Mouse (Mus musculus): ENCODE data around the gene Ankrd36.
A peak's percentile ranks its signal among the peaks of the same experiment; 100 is the strongest.
"Not testable (repeated sequence)": the region's sequence is repeated elsewhere in the genome, so short reads cannot be mapped to it uniquely, and the experiment has no call there.

The Ankrd36 gene

DNA sequence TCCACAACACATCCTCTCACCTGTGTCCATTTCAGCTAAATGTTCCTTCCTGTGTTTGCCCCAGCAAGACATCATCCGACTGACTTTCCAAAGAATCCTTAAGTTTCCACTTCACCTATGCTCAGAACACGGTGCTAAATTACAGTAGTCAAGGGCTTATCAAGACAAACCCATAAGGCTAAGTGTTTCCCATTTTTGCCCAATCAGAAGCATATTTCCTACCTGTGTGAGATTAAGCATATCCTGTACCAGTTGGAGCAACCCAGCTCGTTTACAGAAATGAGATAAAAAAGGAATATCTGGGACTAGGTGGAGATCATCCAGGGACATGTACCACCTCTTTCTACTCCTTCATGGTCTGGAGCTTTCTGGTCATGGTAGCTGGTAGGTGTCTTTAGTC is 22.8 kb upstream of the Ankrd36 start:
- no peak for DNase-seq (ENCODE audit: low spot score)

DNA sequence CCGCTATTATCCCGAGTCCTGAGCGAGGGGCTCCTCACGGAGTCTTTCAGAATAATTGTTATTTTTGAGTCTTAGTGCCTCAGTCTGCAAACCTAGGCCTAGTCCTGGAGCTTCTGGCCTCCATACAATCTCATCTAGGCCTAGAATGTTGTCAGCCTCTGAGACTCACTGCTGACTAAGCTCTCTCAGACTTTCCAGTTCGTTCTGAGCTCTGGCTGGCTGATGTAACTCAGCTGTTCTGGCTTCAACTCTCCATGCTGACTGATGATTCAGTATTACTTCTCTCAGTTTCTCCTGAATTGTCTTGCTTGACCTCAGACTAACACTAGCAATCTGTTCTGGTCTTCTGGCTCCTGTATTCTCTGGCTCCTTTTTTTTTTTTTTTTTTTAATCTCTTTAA is 18.1 kb upstream of the Ankrd36 start:
- DNase-seq (ENCODE audit: low spot score): no peak

DNA sequence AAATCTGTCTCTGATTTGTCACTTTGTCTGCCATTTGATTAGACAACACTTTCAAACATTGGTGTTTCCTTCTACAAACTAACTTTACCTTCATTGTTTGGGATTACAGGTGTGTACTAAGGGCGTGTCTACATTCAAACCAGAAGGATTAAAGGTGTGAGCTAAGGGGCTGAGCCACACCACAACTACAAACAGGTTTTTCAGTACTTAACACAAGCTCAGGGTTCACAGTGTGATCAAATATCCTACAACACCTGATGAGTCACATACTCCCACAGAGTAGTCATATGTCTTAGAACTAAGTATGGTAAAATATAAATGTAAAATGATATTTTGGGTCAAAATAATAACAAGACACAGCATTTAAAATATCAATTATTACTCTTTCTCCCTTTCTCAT is 17.6 kb upstream of the Ankrd36 start:
- DNase-seq (ENCODE audit: low spot score): no peak

DNA sequence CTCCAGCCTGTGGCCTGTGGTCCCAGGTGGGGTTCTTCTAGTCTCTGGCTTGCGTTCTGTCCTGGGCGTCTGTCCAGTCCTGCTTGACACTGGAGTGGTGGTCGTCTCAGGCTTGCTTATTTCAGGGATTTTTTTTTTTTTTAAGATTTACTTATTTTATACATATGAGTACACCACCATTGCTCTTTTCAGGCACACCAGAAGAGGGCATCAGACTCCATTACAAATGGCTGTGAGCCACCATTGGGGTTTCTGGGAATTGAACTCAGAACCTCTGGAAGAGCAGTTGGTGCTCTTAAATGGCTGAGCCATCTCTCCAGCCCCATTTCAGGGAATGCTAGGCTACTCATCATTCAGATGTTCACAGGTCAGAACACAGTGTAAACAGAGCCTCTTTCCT is 9.2 kb upstream of the Ankrd36 start:
- DNase-seq (ENCODE audit: low spot score): no peak

DNA sequence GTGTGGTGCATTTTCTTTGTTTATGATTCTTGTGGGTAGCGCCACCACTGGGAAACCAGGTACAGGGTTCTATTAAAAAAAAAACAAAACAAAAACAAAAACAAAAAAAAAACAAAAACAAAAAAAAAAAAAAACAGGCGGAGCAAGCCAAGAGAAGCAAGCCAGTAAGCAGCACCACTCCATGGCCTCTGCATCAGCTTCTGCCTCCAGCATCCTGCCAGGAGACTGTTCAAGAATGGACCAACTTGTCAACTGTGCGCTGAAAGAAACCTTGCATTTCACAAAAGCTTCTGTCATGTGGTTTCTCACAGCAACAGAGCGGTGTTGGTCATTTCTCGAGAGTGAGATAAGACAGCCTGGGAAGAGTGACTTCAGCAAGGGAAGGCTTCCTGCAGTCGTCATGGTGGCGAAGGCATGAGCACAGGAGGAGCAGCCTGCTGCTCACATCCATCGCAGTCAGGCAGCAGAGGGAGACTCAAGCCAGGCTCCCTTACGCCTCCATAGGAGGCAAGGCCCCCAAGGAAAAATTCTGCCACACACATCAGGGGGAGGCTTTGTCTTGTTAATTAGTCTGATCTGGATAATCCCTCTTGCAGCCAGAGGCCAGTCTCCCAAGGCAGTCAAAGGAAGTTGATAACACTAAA is 6.7 kb upstream of the Ankrd36 start:
- DNase-seq (ENCODE audit: low spot score): no peak

DNA sequence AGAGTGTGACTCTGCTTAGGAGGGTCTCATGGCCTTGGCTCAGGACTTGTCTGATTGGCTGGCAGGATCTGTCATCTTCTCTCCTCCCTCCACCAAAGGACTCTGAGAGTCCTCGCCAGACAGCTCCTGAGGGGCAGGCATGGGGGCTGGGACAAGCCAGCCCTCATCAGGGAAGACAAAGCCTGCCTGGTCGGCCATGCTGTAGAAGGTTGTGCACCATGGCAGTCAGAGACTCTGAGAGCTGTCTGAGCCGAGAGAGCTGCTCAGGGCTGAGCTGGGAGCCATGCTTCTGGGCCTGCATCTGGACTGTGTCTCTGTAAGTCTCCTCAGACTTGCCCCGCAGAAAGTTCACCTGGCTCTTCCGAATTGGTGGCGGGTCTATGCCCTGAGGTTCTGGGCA is 5.6 kb upstream of the Ankrd36 start:
- DNase-seq (ENCODE audit: low spot score): no peak

DNA sequence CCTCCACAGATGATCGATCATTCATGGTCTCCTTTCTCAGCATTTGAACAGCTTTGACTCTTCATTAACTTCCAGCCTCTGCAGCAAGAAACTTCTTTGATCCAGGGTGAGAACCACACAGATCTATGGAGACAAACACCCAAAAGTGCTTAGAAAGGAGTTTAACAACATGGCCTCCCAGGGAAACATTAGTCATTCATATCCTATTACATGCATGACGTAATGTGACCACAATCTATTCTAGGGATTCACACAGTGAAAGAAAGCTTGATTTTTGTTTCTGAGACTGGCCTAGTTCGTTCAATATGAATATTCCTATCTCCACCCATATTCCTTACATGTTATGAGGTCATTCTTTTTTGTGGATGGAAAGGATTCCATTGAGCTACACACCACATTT is 3.9 kb upstream of the Ankrd36 start:
- DNase-seq (ENCODE audit: low spot score): no peak

DNA sequence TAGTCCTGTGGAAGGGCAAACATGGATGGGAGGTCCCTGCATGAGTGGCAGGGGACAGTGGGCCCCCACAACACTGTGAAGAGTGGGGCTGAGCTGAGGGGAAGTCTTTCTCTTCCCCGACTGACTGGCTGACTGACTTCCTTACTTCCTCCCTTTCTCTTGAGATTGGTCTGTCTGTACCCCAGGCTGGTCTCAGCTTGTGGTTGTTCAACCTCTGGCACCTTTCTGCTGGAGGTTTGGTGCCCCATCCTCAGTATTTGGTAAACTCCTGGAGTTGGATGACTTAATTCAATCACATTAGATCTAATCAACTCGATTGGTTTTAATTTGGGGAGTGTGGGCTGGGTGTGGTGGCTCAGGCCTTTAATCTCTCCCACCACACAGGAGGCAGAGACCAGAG is 3.0 kb upstream of the Ankrd36 start:
- DNase-seq (ENCODE audit: low spot score): no peak

DNA sequence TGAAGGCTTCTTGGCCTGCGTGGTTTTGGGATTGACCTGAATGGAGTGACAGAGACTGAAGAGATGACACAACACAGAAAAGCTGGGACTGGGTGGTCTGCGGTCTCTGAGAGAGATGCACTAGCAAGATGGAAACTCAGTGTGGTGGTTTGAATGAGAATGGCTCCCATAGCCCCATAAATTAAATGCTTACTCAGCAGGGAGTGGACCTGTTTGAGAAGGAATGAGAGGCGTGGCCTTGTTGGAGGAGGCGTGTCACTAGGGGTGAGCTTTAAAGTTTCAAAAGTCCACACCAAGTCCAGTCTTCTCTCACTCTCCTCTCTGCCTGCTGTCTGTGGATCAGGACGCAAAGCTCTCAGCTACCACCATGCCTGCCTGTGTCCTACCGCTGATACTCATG is 1.8 kb upstream of the Ankrd36 start:
- DNase-seq (ENCODE audit: low spot score): no peak

DNA sequence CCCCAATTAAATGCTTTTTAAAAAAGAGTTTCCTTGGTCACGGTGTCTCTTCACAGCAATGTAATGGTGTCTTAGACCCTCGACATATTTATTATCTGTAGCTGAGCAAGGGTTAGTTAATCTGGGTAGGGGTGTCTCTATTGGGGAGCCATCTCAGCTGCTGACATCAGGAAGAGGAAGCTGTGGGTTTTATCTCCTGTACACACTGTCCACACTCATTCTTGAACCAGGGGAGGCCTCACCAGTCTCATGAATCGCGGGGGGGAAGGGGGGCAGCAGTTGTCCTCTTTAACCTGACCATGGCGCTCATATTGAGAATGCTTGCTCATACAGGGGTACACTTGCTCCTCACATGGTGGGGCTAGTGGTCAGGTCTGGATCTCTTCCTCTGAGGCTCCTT is 1.4 kb upstream of the Ankrd36 start:
- no peak for DNase-seq (ENCODE audit: low spot score)

DNA sequence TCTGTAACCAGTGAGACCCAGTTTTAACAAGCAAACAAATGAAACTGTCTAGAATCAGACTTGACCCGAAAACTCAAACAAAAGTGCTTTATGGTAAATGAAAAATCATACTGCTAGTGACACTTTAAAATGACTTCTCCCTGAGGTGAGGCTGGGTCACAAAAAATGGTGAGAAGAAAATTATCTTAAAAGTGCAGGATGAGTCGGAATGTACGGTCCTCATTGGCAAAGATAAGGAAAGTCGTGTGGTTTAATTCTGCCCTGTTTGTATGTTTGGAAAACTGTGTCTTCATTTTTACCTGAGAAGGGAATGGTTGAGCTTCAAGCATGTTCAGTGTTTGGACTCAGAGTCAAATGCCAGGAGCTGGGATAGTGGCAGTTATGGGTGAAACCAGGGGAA is 2.4 kb downstream of the Ankrd36 start:
- no peak for DNase-seq (ENCODE audit: low spot score)

DNA sequence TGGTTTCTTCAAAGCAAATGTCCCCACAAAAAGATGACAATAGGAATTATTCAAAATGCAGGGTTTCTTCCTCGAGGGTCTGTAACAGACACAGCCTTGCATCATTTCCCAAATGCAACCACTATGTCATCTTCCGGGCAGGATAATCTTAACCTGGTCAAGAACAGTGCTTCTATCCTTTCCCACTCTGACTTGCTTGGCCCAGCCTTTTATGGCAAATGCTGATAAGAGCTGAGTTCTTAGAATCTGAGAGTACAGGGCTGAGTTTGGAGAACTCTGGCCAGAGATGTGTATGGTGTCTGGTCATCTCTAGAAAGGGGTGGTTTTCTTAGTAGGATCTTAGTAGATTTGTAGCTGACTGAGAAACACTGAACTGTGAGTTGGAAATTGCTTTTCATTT is 4.3 kb downstream of the Ankrd36 start:
- DNase-seq (ENCODE audit: low spot score): no peak

DNA sequence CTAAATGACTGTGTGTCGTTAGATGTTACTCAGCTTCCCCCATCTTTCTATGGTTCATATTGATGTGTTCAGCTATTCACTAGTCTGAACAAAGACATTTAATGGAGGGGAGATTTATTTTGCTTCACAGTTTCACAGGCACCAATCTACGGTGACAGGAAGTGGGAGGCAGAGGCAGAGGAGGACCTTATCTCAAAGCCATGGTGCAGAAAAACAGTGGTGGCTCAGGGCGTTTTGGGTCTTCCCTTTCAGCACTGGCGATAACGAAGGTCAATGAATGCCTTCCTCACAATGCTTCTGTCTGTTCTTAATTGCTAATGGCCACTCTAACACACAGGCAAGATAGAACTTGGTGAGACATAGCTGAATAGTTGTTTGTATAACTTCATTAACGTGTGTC is 5.6 kb downstream of the Ankrd36 start:
- DNase-seq (ENCODE audit: low spot score): no peak

DNA sequence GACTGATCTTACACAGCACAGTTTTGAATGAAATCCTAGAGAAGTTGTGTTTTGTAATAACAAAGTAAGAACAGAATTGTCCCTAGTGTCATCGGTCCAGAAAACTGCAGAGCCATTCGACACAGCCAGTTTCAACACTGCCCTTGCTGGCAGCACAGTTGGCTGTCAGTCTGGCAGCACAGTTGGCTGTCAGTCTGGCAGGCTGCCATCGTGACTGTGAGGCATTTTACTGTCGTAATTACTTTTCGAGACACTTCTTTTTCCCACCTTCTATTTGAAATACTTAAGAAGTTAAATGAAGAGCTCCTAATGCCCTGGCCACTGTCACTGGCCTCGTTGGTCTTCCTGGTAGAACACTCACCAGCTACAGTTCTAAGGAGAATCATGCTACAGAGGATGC is 22.9 kb downstream of the Ankrd36 start:
- no peak for DNase-seq (ENCODE audit: low spot score)

DNA sequence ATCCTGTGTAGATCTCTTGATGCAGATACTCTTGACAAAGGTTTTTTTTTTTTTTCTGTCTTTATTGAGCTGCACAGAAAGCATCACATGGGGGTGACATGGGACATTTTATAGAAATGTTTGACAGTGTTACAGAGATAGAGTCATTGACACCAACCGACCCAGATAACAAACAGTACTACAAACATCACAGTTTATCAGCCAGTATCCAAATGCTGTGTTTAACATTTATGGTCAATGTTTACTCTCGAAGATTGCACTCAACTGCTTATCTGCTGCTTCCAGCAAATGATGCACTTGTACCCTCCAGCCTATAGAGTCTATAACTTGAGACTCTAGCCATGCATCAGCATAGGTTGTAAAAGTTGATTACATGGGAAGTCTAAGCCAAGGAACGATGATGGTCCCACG is 25.9 kb downstream of the Ankrd36 start:
- no peak for DNase-seq (ENCODE audit: low spot score)

DNA sequence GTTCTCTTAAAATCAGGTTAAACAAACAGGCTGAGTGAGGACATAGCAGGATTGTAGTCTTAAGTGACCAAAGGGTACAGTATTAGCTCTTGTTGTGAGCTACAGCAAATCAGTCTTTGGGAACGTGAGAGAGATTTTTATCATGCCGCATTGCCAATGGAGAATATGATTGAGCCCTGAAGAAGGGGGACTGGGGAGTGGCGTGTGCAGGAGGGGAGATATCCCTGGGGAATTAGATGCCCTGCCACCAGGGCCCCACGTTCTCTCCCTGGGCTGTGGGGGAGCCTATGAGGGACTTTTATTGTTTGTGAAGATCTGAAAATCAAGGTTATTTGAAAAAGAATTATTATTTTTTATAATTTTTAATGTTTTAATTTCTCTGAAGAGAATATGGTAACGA is 26.3 kb downstream of the Ankrd36 start:
- no peak for DNase-seq (ENCODE audit: low spot score)

DNA sequence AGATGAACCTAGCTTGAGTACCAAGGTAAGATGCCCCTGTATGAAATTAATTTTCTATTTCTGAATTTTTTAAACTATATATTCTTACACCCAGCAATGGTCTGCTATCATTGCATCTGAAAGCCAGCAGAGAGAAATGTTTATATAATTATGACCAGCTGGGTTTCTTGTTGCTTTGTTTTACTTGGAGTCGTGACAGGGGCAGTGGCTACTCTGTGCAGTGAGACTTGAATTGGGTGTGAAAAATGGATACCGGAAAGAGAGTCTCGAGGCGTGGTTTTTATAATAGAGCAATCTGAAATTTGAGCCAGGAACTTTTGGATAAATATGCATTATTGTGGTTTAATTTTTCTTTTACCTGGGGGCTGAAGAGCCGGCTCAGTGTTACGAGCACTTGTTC is 27.3 kb downstream of the Ankrd36 start:
- no peak for DNase-seq (ENCODE audit: low spot score)

DNA sequence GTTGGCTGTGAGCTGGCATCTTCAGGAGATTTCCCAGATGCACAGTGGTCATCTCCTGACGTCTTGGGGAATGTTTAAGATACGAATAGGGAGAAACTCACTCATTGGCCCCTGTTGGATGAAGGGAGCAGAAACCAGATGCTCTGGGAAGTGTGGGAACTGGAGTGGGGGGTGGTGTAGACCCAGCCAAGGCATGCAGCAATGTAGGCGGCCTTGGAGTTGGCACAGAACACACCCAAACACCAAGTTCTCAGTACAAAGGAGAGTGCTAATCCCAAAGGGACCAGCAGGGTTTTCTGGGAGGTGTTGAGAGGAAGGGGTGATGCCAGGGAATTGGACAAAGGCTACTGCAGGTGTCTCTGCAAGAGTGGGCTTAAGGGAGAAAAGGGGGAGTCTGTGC is 35.9 kb downstream of the Ankrd36 start:
- DNase-seq (ENCODE audit: low spot score): no peak

DNA sequence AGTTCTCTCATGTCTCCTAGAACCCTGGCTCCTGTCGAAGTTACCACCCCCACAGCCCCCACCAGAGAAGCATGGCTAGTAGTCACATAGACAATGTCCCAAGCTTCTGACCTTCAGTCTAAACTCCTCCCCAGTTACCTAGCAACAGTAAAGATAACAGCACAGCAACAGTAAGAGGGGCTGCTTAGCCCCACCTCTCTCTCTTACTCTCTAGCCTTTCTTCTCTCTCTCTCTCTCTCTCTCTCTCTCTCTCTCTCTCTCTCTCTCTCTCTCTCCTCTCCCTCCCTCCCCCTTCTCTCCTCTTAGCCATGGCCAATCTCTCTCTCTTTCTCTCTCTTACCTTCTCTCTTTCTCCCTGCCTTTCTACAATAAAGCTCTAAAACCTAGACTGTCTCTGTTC is 42.4 kb downstream of the Ankrd36 start:
- DNase-seq (ENCODE audit: low spot score): not testable (repeated sequence)

DNA sequence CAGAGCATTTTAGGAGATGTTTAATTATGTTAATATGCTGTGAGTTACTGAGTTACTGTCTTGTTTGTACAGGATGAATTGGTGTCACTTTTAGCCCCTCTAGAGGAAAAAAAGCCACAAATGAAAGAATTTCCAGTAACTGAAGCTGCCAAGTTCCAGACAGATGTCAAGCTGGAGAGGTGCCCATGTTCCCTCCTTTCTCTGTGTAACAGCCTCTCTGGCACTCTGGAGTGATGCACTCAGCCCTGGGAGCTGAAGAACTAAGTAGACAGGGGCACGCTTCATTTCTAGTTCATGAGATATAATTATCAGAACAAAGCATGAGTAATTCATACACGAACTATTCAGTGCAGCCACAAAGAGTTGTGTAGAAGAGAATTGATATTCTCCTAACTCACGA is 45.0 kb downstream of the Ankrd36 start:
- no peak for DNase-seq (ENCODE audit: low spot score)

DNA sequence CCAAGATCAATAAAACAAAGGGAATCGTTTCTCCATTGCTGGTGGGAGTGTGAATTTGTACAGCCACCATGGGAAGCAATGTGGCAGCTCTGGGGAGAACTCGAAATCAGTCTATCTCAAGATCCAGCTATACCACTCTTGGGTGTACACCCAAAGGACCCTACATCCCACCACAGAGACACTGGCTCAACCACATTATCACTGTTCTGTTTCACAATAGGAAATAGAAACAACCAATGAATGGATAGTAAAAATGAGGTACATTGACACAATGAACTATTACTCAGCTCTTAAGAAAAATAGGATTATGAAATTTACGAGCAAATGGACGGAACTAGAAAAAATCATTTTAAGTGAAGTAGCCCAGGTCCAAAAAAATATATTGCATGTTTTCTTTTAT is 55.6 kb downstream of the Ankrd36 start:
- DNase-seq (ENCODE audit: low spot score): no peak

DNA sequence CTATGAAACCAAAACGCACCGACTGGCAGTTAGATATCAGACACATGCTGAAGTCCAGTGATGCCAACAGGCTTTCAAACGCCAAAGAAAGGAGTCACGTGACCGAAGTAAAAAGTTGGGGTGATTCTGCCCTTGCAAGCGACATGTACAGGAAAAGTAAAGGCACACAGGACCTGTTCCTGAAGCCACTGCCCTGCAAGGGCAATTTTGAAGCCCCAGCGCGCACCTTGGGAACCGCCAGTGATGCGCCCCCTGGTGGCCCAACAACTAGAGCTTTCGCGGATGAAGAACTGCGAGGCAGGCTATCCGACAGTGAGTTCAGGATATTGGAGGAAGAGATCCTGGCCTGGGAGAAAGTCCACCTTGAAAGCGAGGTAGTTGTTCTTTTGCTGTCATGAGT is 59.5 kb downstream of the Ankrd36 start:
- peak; percentile 27 for DNase-seq (ENCODE audit: low spot score)

DNA sequence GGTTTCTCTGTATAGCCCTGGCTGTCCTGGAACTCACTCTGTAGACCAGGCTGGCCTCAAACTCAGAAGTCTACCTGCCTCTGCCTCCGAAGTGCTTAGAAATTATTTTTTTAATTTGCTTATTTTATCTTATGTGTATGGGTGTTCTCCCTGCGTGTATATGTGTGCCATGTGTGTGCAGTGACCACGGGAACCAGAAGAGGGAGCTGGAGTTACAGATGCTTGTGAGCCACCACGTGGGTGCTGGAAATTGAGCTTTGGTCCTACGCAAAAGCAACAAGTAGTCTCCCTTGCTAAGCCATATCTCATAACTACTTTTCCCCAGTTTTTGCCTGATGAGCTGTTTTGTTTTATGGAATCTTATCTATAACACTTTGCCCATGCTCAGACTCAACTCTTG is 73.6 kb downstream of the Ankrd36 start:
- DNase-seq (ENCODE audit: low spot score): no peak

DNA sequence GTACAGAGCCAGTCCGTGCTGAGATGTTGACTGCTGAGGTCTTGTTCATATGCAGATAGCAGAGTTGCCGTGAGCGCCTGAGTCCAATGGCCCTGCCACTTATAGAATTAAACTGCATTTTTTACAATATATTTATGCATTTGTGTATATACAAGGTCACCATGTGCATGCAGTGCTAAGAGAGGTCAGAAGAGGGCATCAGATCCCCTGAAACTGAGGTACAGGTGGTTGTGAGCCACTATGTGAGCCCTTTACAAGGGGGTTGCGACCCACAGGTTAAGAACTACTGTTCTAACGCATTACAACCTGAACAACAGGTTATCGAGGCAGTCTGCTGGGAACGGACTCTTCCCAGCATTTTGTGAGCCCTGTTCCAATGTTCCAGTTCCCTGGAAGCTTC is 80.8 kb downstream of the Ankrd36 start:
- DNase-seq (ENCODE audit: low spot score): no peak

DNA sequence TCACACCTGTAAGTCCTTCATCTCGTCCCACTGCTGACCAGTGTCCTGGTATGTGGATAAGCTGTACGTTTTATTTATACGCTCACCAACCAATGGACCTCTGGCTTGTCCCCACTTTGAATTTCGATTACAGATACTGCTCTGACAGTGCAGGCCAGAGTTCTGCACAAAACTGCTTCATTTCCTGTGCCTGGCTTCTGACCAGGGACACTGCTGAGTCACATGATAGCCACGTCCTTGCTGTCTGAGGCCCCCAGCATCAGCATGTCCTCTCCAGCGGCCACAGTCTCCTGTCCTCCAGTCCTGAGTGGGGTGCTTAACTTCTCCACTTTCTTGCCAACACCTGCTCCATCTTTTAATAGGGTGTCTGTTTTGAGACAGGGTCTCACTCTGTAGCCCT is 113.1 kb downstream of the Ankrd36 start:
- no peak for DNase-seq (ENCODE audit: low spot score)

All from ovary, adult 18-20 months (tissue).